Mouse (Mus musculus) midbrain, embryonic 10.5 days (tissue): Measurements from ENCODE around the gene Hhat. TPM values are rescaled to one million over a fixed set of nuclear protein-coding genes. Genes with fewer than 3 reads are reported as not detected.

Experiments used
- DNase-seq: peaks from one replicate; pipeline ENCODE4 v3.0.0-alpha.2; 2017; ENCODE audit warnings: low spot score
- H3K27ac ChIP-seq: fragments of 300-500 bp; sonication (generic); replicated peaks from 2 replicates; pipeline ENCODE4 v1.5.1; 2016; ENCODE audit warnings: mild to moderate bottlenecking
- H3K27me3 ChIP-seq: fragments of 300-500 bp; sonication (generic); 2 replicates; pipeline ENCODE4 v1.6.1; 2016; ENCODE audit warnings: low read depth, mild to moderate bottlenecking; ENCODE audit not compliant: poor library complexity, severe bottlenecking
- H3K36me3 ChIP-seq: fragments of 300-500 bp; sonication (generic); 2 replicates; pipeline ENCODE4 v1.6.1; 2016; ENCODE audit warnings: mild to moderate bottlenecking, moderate library complexity
- H3K4me1 ChIP-seq: fragments of 300-500 bp; sonication (generic); 2 replicates; pipeline ENCODE4 v1.6.1; 2016
- H3K4me3 ChIP-seq: fragments of 300-500 bp; sonication (generic); 2 replicates; pipeline ENCODE4 v1.5.1; 2016; ENCODE audit warnings: mild to moderate bottlenecking, moderate library complexity
- H3K9me3 ChIP-seq: fragments of 300-500 bp; sonication (generic); replicated peaks from 2 replicates; pipeline ENCODE4 v1.6.1; 2016; ENCODE audit warnings: mild to moderate bottlenecking
- WGBS: fragments of 180-500 bp; shearing (Covaris S2); methylation state at CpG from one replicate; pipeline ENCODE4 v1.1.7; 2016; 5-methylcytosine and 5-hydroxymethylcytosine counted together
- polyA plus RNA-seq: library from polyadenylated mRNA; unstranded; fragments of >200 nt; fragmentation: Nextera tagmentation; extraction: Ambion mirVana; gene quantifications from 2 replicates; pipeline ENCODE4 v1.2.1, GENCODE M21; 2016

The Hhat gene
- polyA plus RNA-seq, 1 experiment from 2014 or later = 8.2 TPM

- no peaks in the 10 kb centered on the region for H3K27me3 ChIP-seq
- no peak for DNase-seq
- 91% methylated on average over 1 of the region's 1 CpGs for whole genome bisulfite sequencing
- H3K4me1 ChIP-seq = peaks cover 9% of the 10 kb centered on the region; the same call in 1 of the 2 replicates
- no peaks in the 10 kb centered on the region for H3K36me3 ChIP-seq
- H3K27ac ChIP-seq = no peak overlapping the region
- H3K9me3 ChIP-seq = no peaks in the 10 kb centered on the region
- no peak overlapping the region for H3K4me3 ChIP-seq
Measured at GRCm38 (mm10) chr1:192448512-192448911, 322.5 kb downstream of the Hhat start.

- no peaks in the 10 kb centered on the region for H3K36me3 ChIP-seq
- no peaks in the 10 kb centered on the region for H3K9me3 ChIP-seq
- peaks cover 9% of the 10 kb centered on the region; the same call in 1 of the 2 replicates for H3K4me1 ChIP-seq
- WGBS = 75% methylated on average over 2 of the region's 2 CpGs
- no peak overlapping the region for H3K27ac ChIP-seq
- H3K4me3 ChIP-seq = no peak overlapping the region
- no peak for DNase-seq
- no peaks in the 10 kb centered on the region for H3K27me3 ChIP-seq
Measured at GRCm38 (mm10) chr1:192447666-192448065, 323.4 kb downstream of the Hhat start.

Other genes starting within 250 kb of the Hhat start
- gene Sertad4, start 84.5 kb upstream of the Hhat start, polyA plus RNA-seq = 8.3 and 11.4 TPM in 2 replicates